Mouse (Mus musculus) liver, postnatal 0 days (tissue): ENCODE data around the gene Echdc1.

Source experiments
- CTCF ChIP-seq: sonication (generic); IDR thresholded peaks from 2 replicates; pipeline ENCODE4 v1.5.1; 2016; ENCODE audit warnings: antibody characterized with exemption, low read depth
- EP300 ChIP-seq: IDR thresholded peaks from 2 replicates; pipeline ENCODE4 v1.6.1; 2016; ENCODE audit warnings: antibody characterized with exemption, low read depth, mild to moderate bottlenecking

DNA sequence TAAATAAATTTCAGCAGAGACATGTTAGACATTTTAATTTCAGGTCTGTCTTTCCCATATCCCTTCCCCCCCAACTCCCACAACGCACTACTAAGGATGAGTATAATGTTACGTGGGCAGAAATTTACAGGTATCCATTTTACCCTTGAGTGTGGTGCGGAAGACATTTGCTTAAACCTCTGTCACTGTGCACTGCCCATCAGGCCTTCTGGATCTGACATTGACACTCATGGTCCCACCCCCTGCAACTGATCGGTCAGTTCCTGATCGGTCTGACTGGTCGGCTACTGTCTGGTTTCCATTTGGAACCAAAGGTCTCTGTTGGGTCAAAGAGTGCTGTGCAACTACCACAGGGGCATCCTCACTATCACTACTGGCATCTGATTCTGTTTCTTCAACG is 33.7 kb downstream of the Echdc1 start:
- TF ChIP-seq CTCF (no peak), EP300 (no peak)
